Mouse (Mus musculus): ENCODE data around the gene Batf. TPM values are rescaled to one million over a fixed set of nuclear protein-coding genes. Genes with fewer than 3 reads are reported as not detected.
"Not testable (repeated sequence)": the region's sequence is repeated elsewhere in the genome, so short reads cannot be mapped to it uniquely, and the experiment has no call there.

Batf gene
- total and polyA plus RNA-seq, 2 experiments from 2014 or later: 1.4 to 2.6 TPM

DNA sequence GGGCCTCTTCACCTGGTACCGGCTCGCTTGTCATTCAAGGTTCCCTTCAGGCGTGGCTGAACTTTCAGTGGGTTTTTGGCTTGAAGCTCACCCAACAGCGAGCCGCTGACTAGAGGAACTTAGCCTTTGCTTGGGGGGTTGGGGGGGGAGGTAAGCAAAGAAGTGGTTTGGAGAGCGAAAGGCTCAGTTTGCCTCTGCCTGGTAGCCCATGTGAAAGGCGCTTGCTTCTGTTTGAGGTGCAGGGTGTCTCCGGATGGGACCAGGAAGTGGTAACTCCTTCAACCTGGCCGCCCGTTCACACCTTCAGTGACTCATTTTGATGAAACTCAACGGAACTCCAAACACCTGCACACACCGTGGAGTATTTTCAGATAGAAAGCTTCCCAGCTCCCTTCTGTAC is 25.6 kb upstream of the Batf start:
- H3K27me3 ChIP-seq (ENCODE audit: control insufficient read depth, insufficient read depth, low read length): no peaks in the 10 kb centered on the region
- no peaks in the 10 kb centered on the region for H3K9me3 ChIP-seq (replicated peaks; ENCODE audit: control insufficient read depth, low read length)
- no peak overlapping the region for H3K9ac ChIP-seq (replicated peaks; ENCODE audit: low read depth, low read length)
- no peak overlapping the region for H3K4me3 ChIP-seq (ENCODE audit: low read depth, low read length)
- ATAC-seq (ENCODE audit: insufficient read depth, low read depth): no peak
- H3K4me1 ChIP-seq (ENCODE audit: control insufficient read depth, insufficient read depth): 0 out of 2 replicates have a peak, but pooled peaks cover 5% of the 10 kb centered on the region
- peak overlapping the region; percentile 6; the same call in 1 of the 2 replicates for H3K27ac ChIP-seq (ENCODE audit: low read depth)
- H3K4me2 ChIP-seq (ENCODE audit: low read depth, low read length): no peak overlapping the region
- no peak for TF ChIP-seq EP300 (IDR thresholded peaks at IDR 0.05; ENCODE audit: low read depth)
- no peak for TF ChIP-seq CTCF (IDR thresholded peaks at IDR 0.05; ENCODE audit: low read depth)
- DNase-seq (ENCODE audit: low spot score): no peak
- H3K36me3 ChIP-seq (replicated peaks; ENCODE audit: control insufficient read depth, insufficient read depth, low read length): no peaks in the 10 kb centered on the region
- 89% methylated on average over 12 of the region's 12 CpGs for whole genome bisulfite sequencing

DNA sequence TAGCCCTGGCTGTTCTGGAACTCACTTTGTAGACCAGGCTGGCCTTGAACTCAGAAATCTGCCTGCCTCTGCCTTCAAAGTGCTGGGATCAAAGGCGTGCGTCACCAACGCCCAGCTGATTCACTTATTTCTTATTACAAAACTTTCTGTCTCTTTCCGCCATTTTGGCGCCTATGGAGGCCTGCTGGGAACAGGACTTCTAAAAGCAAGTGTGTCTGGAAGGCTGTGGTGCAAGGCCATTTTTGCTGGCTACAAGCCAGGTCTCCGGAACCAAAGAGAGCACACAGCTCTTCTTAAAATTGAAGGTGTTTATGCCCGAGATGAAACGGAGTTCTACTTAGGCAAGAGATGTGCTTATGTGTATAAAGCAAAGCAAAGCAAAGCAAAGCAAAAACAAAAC is 24.2 kb upstream of the Batf start:
- H3K36me3 ChIP-seq (replicated peaks; ENCODE audit: control insufficient read depth, insufficient read depth, low read length); ATAC-seq (ENCODE audit: insufficient read depth, low read depth); DNase-seq (ENCODE audit: low spot score); H3K4me3 ChIP-seq (ENCODE audit: low read depth, low read length); H3K9me3 ChIP-seq (replicated peaks; ENCODE audit: control insufficient read depth, low read length); H3K4me2 ChIP-seq (ENCODE audit: low read depth, low read length); H3K27me3 ChIP-seq (ENCODE audit: control insufficient read depth, insufficient read depth, low read length); H3K9ac ChIP-seq (replicated peaks; ENCODE audit: low read depth, low read length); H3K4me1 ChIP-seq (ENCODE audit: control insufficient read depth, insufficient read depth); H3K27ac ChIP-seq (ENCODE audit: low read depth): not testable (repeated sequence)
- 76% methylated on average over 8 of the region's 8 CpGs for WGBS

- WGBS: 8% methylated on average over 9 of the region's 9 CpGs
These were observed 23.6 kb upstream of the Batf start for GRCm38 (mm10) chr12:85662896-85663295.

GRCm38 (mm10) chr12:85666112-85666511 is 20.4 kb upstream of the Batf start:
- no peak overlapping the region for H3K4me3 ChIP-seq (ENCODE audit: low read depth, low read length)
- no peaks in the 10 kb centered on the region for H3K36me3 ChIP-seq (replicated peaks; ENCODE audit: control insufficient read depth, insufficient read depth, low read length)
- H3K9ac ChIP-seq (replicated peaks; ENCODE audit: low read depth, low read length): no peak overlapping the region
- 67% methylated on average over 8 of the region's 8 CpGs for WGBS
- TF ChIP-seq CTCF (IDR thresholded peaks at IDR 0.05; ENCODE audit: low read depth) (no peak), EP300 (IDR thresholded peaks at IDR 0.05; ENCODE audit: low read depth) (no peak)
- no peak for ATAC-seq (ENCODE audit: insufficient read depth, low read depth)
- no peak overlapping the region for H3K27ac ChIP-seq (ENCODE audit: low read depth)
- no peak overlapping the region for H3K4me2 ChIP-seq (ENCODE audit: low read depth, low read length)
- no peaks in the 10 kb centered on the region for H3K9me3 ChIP-seq (replicated peaks; ENCODE audit: control insufficient read depth, low read length)
- no peak for DNase-seq (ENCODE audit: low spot score)
- H3K27me3 ChIP-seq (ENCODE audit: control insufficient read depth, insufficient read depth, low read length): no peaks in the 10 kb centered on the region
- no peaks in the 10 kb centered on the region for H3K4me1 ChIP-seq (ENCODE audit: control insufficient read depth, insufficient read depth)

More at GRCm38 (mm10) chr12:85662896-85663295, 23.6 kb upstream of the Batf start:
- H3K9me3 ChIP-seq (replicated peaks; ENCODE audit: control insufficient read depth, low read length): no peaks in the 10 kb centered on the region
- no peak overlapping the region for H3K4me2 ChIP-seq (ENCODE audit: low read depth, low read length)
- no peaks in the 10 kb centered on the region for H3K27me3 ChIP-seq (ENCODE audit: control insufficient read depth, insufficient read depth, low read length)
- H3K4me3 ChIP-seq (ENCODE audit: low read depth, low read length): no peak overlapping the region
- DNase-seq (ENCODE audit: low spot score) (peak; percentile 74), ATAC-seq (ENCODE audit: insufficient read depth, low read depth) (0 out of 2 replicates have a peak, but pooled peaks have one; percentile 38)
- no peak overlapping the region for H3K27ac ChIP-seq (ENCODE audit: low read depth)
- H3K9ac ChIP-seq (replicated peaks; ENCODE audit: low read depth, low read length): no peak overlapping the region
- H3K36me3 ChIP-seq (replicated peaks; ENCODE audit: control insufficient read depth, insufficient read depth, low read length): no peaks in the 10 kb centered on the region
- TF ChIP-seq CTCF (IDR thresholded peaks at IDR 0.05; ENCODE audit: low read depth): peak; percentile 87
- TF ChIP-seq EP300 (IDR thresholded peaks at IDR 0.05; ENCODE audit: low read depth): no peak
- 0 out of 2 replicates have a peak, but pooled peaks cover 5% of the 10 kb centered on the region for H3K4me1 ChIP-seq (ENCODE audit: control insufficient read depth, insufficient read depth)

DNA sequence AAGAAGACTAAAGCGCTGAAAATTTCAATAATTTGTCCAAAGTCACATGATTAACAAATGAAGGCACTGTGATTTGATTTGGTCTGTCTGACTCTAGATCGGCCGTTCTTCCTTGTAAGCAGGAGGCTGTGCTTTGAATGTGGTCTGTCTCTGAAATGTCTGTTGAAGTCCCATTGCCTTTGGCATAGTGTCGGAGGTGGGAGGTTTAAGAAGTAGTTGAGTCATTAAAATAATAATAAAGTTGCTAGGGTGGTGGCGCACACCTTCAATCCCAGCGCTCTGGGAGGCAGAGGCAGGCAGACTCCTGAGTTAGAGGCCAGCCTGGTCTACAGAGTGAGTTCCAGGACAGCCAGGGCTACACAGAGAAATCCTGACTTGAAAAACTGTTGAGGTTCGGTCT is 19.4 kb upstream of the Batf start:
- Histone ChIP-seq H3K36me3 (replicated peaks; ENCODE audit: control insufficient read depth, insufficient read depth, low read length) (no peaks in the 10 kb centered on the region), H3K4me2 (ENCODE audit: low read depth, low read length) (no peak overlapping the region), H3K27ac (ENCODE audit: low read depth) (no peak overlapping the region), H3K9me3 (replicated peaks; ENCODE audit: control insufficient read depth, low read length) (no peaks in the 10 kb centered on the region), H3K4me1 (ENCODE audit: control insufficient read depth, insufficient read depth) (no peaks in the 10 kb centered on the region), H3K9ac (replicated peaks; ENCODE audit: low read depth, low read length) (no peak overlapping the region), H3K27me3 (ENCODE audit: control insufficient read depth, insufficient read depth, low read length) (no peaks in the 10 kb centered on the region), H3K4me3 (ENCODE audit: low read depth, low read length) (no peak overlapping the region)
- ATAC-seq (ENCODE audit: insufficient read depth, low read depth): no peak
- DNase-seq (ENCODE audit: low spot score): no peak
- no peak for TF ChIP-seq EP300 (IDR thresholded peaks at IDR 0.05; ENCODE audit: low read depth)
- no peak for TF ChIP-seq CTCF (IDR thresholded peaks at IDR 0.05; ENCODE audit: low read depth)
- WGBS: 92% methylated on average over 7 of the region's 7 CpGs

DNA sequence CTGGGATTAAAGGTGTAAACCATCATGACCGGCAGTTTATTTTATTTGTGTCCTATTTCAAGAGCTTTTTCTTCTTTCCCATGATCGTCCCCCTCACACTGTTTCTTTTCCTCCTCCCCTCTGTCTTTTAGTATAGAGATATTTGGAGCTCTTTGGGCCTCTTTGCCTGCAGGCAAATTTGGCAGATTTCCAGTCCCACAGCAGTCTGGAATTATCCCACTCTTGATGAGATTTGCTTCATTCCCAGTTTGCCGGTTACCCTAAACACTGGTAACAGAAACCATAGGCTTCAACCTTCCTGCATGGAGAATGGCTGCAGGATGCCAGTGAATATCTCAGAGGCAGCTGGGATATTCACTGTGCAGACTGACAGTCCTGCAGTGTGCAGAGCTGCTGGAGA is 17.8 kb upstream of the Batf start:
- no peaks in the 10 kb centered on the region for H3K27me3 ChIP-seq (ENCODE audit: control insufficient read depth, insufficient read depth, low read length)
- no peak overlapping the region for H3K9ac ChIP-seq (replicated peaks; ENCODE audit: low read depth, low read length)
- no peak for ATAC-seq (ENCODE audit: insufficient read depth, low read depth)
- TF ChIP-seq CTCF (IDR thresholded peaks at IDR 0.05; ENCODE audit: low read depth) (no peak), EP300 (IDR thresholded peaks at IDR 0.05; ENCODE audit: low read depth) (no peak)
- H3K36me3 ChIP-seq (replicated peaks; ENCODE audit: control insufficient read depth, insufficient read depth, low read length): no peaks in the 10 kb centered on the region
- WGBS: 43% methylated on average over 3 of the region's 3 CpGs
- H3K4me1 ChIP-seq (ENCODE audit: control insufficient read depth, insufficient read depth): no peaks in the 10 kb centered on the region
- H3K4me3 ChIP-seq (ENCODE audit: low read depth, low read length): no peak overlapping the region
- no peaks in the 10 kb centered on the region for H3K9me3 ChIP-seq (replicated peaks; ENCODE audit: control insufficient read depth, low read length)
- no peak for DNase-seq (ENCODE audit: low spot score)
- no peak overlapping the region for H3K4me2 ChIP-seq (ENCODE audit: low read depth, low read length)
- no peak overlapping the region for H3K27ac ChIP-seq (ENCODE audit: low read depth)
